ENCODE assay signal across 15 mouse cellular contexts in genomic region chr11:79138621-79139020, GRCm38 (mm10).
"Had no signal": no experiment of that assay in that cellular context is flagged by ENCODE, and none has a peak within 500 bp of the region (broad histone marks: within the 10 kb centered on the region; RNA-seq: fewer than 3 reads in every experiment).

No protein-coding gene starts in this region.

- H3K4me3 ChIP-seq: liver, embryonic 12.5 days; midbrain, embryonic 10.5 days; myocyte; neural tube, embryonic 15.5 days had no signal

- H3K9ac ChIP-seq: liver, embryonic 12.5 days; lung, embryonic 14.5 days; neural tube, embryonic 15.5 days had no signal

- H3K4me2 ChIP-seq: liver, embryonic 12.5 days; lung, embryonic 14.5 days; neural tube, embryonic 15.5 days had no signal

- DNase-seq: kidney, adult 18-20 months; kidney, postnatal 14 days; left cerebral cortex, postnatal 4 days; lung, postnatal 10 days; lung, postnatal 4 days; midbrain, embryonic 14.5 days; right cerebral cortex, adult 18-20 months; right cerebral cortex, postnatal 25 days; thymus, postnatal 14 days had no signal

- H3K27ac ChIP-seq: liver, embryonic 12.5 days; midbrain, embryonic 10.5 days; neural tube, embryonic 15.5 days; stomach, postnatal 0 days had no signal

- H3K36me3 ChIP-seq: liver, embryonic 12.5 days; midbrain, embryonic 10.5 days; neural tube, embryonic 15.5 days had no signal

- ATAC-seq: liver, embryonic 12.5 days had no signal

- H3K9me3 ChIP-seq: liver, embryonic 12.5 days; midbrain, embryonic 10.5 days; neural tube, embryonic 15.5 days had no signal

- H3K27me3 ChIP-seq: liver, embryonic 12.5 days; neural tube, embryonic 15.5 days had no signal
